Mouse (Mus musculus) left cerebral cortex, postnatal 10 days (tissue): Measurements from ENCODE around the gene Tmem189. TPM values are rescaled to one million over a fixed set of nuclear protein-coding genes. Genes with fewer than 3 reads are reported as not detected.

Experiments
- DNase-seq, 2 experiments: peaks; one replicate each; pipeline ENCODE4 v3.0.0; 2021 to 2022; ENCODE audit warnings: low spot score in 2 of 2, mixed read lengths in 1 of 2; ENCODE audit errors: extremely low spot score in 1 of 2
- intact Hi-C: fragments of 180-260 bp; cut with DNase I; formaldehyde crosslinking; loops from one replicate; pipeline ENCODE4 v1.15.1; 2025
- total RNA-seq, 2 experiments: library from RNA; stranded (reverse); gene quantifications; 2 replicates each; pipeline ENCODE4 v1.2.3; 2021

Gene Tmem189
- total RNA-seq, 2 experiments from 2014 or later: 48.4 to 50.2 TPM

GRCm38 (mm10) chr2:167606745-167607123 lies 82.9 kb downstream of the Tmem189 start:
- DNase-seq: no peak
- intact Hi-C loops: no loop called here

GRCm38 (mm10) chr2:167605817-167606744 lies 83.5 kb downstream of the Tmem189 start:
- no peak for DNase-seq
- intact Hi-C loops: loop anchor here (2.0 kb wide), 1 partner anchor 69 kb away; no protein-coding TSS in a partner anchor

GRCm38 (mm10) chr2:167605178-167605794 lies 84.3 kb downstream of the Tmem189 start:
- DNase-seq: peak; percentile 77 to 89
- intact Hi-C loops: loop anchor here (2.0 kb wide), 1 partner anchor 68 kb away; no protein-coding TSS in a partner anchor

- DNase-seq: no peak
- intact Hi-C loops: no loop called here
Observed at GRCm38 (mm10) chr2:167602978-167603377, 86.6 kb downstream of the Tmem189 start.

- intact Hi-C loops: no loop called here
- DNase-seq: no peak
Observed at GRCm38 (mm10) chr2:167602364-167602763, 87.3 kb downstream of the Tmem189 start.

DNA sequence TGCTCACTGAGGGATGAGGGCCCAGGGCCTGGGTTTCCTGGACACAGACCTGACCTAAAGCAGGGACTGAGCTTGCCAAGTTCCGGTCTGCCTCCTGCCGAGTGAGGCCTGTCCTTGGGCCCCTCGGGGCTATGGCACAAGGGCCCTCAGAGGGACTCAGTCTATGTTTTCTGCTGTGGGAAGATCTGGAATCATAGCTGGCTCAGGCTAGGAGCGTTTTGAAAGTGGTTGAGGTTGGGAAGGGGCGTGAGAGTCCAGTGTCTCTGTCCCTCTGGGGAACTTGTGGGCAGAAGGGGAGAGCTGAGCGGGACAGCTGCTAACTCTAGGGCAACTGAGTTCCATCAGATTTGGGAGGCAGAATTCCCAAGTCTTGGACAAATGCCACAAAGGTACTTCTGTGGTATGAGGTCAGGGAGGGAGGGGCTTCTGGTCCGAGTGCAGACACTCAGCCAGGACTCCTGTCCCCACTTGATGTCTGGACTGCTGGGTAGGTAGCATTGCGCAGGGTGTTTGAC lies 89.1 kb downstream of the Tmem189 start:
- intact Hi-C loops: no loop called here
- no peak for DNase-seq

DNA sequence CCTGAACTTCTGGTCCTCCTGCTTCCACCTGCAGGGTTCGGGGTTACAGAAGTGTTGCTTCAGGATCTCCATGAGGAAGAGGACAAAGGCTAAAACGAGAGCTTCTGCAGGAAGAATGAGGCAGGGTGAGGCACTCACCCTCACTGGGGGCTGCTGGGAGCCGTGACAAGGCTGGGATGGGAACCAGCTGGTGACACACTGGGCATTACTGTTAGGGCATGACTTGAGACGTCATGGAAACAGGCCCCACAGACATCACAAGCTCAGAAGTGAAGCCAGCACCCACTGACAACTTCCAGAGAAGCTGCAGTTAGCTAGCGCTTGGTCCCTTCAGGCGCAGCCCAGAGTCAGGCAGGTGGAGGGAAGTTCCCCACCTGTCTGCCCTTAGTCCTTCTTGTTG lies 89.7 kb downstream of the Tmem189 start:
- no peak for DNase-seq
- intact Hi-C loops: no loop called here

GRCm38 (mm10) chr2:167599195-167599594 lies 90.4 kb downstream of the Tmem189 start:
- no peak for DNase-seq
- intact Hi-C loops: no loop called here

DNA sequence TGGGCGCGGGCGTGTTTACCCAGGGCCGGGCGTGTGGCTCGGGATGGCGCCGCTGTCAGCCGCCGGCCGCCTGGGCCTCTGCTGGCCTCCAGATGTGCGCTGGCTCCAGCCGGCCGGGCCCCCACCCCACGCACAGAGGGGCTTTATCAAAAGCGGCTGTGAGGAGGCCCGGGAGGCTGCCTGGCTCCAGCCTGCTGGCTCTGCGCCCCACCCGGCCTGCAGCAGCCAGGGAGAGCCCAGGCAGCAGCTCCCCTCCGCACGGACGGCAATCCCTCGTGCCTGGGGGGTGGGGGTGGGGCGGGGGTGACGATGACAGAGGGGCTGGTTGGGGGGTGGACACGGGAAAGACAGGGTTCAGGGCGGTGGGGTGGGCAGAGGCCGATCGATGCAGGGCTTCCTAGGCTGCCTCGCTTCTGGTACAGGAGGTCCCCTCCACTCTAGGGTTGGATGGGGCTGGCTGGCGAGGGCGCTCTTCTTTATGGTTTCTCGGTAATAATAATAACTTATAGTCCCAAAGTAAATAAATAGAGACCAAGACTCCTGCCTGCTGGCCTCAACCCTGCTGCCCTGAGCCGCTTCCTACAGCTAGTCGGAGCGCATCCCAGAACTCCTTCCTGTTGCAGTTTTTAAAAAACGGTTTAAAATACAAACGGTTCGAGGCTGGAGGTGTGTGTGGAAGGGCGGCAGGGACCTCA lies 92.0 kb downstream of the Tmem189 start:
- peak in 1 of 2 experiments; percentile 76 for DNase-seq
- intact Hi-C loops: no loop called here

DNA sequence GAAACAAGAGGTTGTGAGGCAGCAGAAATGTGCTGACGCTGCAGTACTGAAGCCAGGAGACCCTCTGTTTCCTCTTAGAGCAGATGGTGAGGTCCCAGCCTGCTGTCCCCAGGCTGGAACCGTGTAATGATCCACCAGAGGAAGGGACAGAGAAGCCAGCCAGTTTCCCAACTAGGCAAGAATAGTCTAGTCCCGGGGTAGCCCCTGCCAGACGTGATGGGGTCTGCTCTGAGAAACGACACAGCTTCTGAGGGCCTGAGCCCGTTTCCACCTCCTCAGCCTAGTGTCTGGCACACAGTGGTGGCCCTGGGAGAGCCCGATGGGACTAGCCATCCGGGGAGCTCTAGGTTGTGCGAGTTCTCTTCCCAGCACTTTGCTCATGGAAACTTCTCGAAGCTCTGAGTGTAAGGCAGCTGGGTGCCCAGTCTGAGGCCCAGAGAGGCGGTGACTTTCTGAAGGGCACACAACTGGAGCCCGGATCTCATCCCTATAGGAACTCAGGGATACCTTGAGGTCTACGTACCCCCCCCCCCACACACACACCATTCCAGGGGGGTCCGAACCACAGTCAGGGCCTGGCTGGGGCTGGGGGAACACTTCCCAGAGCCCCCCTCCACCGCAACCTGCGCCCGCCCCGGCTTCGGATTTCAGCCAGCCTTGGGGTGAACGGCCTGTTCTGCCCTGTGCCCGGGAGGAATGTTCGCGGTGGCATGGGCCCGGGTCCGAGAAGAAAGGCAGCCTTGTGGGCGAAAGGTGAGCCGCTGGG lies 92.7 kb downstream of the Tmem189 start:
- no peak for DNase-seq
- intact Hi-C loops: no loop called here

DNA sequence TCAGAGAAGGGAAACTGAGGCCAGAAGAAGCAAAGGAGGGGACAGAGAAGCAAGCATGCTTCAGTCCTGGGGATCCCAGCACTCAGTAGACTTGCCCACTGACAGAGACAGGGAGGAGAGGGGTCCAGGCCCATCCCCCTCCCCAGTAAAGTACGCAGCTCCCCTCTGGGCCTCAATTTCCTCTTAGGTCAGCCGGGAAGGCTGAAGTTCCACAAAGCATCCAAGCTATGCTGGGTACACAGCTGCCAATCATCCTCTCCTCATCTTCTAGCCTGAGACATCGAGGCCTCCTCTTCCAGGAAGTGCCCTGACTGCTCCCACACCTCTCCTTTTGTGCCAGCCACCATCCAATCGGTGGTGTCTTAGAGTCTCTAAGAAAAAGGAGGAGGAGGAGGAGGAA lies 93.4 kb downstream of the Tmem189 start:
- intact Hi-C loops: no loop called here
- DNase-seq: no peak

- peak in 1 of 2 experiments; percentile 69 for DNase-seq
- intact Hi-C loops: no loop called here
Observed at GRCm38 (mm10) chr2:167595761-167596171, 93.9 kb downstream of the Tmem189 start.

- intact Hi-C loops: no loop called here
- peak; percentile 72 to 89 for DNase-seq
Observed at GRCm38 (mm10) chr2:167594444-167594934, 95.1 kb downstream of the Tmem189 start.

DNA sequence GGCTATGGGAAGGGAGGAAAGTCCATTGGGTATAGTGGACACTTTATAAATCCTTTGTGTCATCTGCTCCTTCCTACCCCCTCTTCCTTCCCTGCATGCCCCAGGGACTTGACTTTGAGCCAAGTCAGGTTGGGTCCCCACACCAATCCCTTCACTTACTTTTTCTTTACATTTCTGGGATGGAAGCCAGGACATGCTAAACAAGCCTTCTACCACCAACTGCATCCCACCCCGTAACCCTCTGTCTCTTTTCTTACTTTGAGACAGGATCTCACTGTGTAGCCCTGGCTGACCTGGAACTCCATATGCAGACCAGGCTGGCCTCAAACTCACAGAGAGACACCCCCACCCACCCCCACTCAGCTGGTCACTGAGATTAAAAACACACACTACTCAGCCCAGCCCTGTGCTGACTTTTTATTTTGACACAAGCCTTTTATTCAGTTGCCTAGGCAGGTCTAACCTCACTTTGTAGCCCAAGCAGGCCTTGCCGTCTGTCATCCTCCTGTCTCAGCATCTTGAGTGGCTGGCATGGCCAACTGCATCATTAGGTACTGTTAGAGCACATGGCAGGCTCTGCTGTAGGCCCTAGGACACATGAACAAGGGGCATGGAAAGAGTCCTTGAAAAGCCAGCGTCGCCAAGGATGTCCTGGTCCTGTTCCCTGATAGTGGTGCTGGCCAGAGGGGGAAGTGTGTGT lies 95.9 kb downstream of the Tmem189 start:
- intact Hi-C loops: no loop called here
- DNase-seq: no peak
